Mouse (Mus musculus) limb, embryonic 11.5 days (tissue): ENCODE results near the gene Mob3a. TPM values are rescaled to one million over a fixed set of nuclear protein-coding genes. Genes with fewer than 3 reads are reported as not detected.

Source experiments
- ATAC-seq: fragments of 200-750 bp; cut with Nextera tagmentation; 2 replicates; pipeline ENCODE4 v1.8.0; 2017; ENCODE audit warnings: low read depth; ENCODE audit not compliant: insufficient number of reproducible peaks, low FRiP score, low TSS enrichment
- DNase-seq: peaks from one replicate; pipeline ENCODE4 v3.0.0-alpha.2; 2015; ENCODE audit warnings: low spot score
- H3K27ac ChIP-seq: fragments of 300-500 bp; sonication (generic); replicated peaks from 2 replicates; pipeline ENCODE4 v1.5.1; 2014; ENCODE audit warnings: low read depth, mild to moderate bottlenecking, low read length
- H3K27me3 ChIP-seq: fragments of 300-500 bp; sonication (generic); 2 replicates; pipeline ENCODE4 v1.6.1; 2014; ENCODE audit warnings: mild to moderate bottlenecking, low read length, mixed read lengths; ENCODE audit not compliant: control insufficient read depth, insufficient read depth
- H3K36me3 ChIP-seq: fragments of 300-500 bp; sonication (generic); 2 replicates; pipeline ENCODE4 v1.6.1; 2014; ENCODE audit warnings: mild to moderate bottlenecking, low read length, moderate library complexity, mixed read lengths; ENCODE audit not compliant: control insufficient read depth, insufficient read depth
- H3K4me1 ChIP-seq: fragments of 300-500 bp; sonication (generic); 2 replicates; pipeline ENCODE4 v1.6.1; 2014; ENCODE audit warnings: low read length, mixed read lengths; ENCODE audit not compliant: control insufficient read depth, insufficient read depth
- H3K4me2 ChIP-seq: fragments of 300-500 bp; sonication (generic); 2 replicates; pipeline ENCODE4 v1.6.1; 2014; ENCODE audit warnings: low read depth, mild to moderate bottlenecking, moderate library complexity; ENCODE audit not compliant: severe bottlenecking
- H3K4me3 ChIP-seq: fragments of 300-500 bp; sonication (generic); 2 replicates; pipeline ENCODE4 v1.5.1; 2014; ENCODE audit warnings: low read depth, low read length
- H3K9ac ChIP-seq: fragments of 300-500 bp; sonication (generic); 2 replicates; pipeline ENCODE4 v1.6.1; 2014; ENCODE audit warnings: mild to moderate bottlenecking, low read length
- H3K9me3 ChIP-seq: fragments of 300-500 bp; sonication (generic); 2 replicates; pipeline ENCODE4 v1.6.1; 2016; ENCODE audit warnings: low read length; ENCODE audit not compliant: control insufficient read depth
- WGBS: fragments of 180-500 bp; shearing (Covaris S2); extraction: QIAGEN DNeasy Blood & Tissue Kit; methylation state at CpG from one replicate; pipeline ENCODE4 v1.1.7; 2014; 5-methylcytosine and 5-hydroxymethylcytosine counted together
- polyA plus RNA-seq: library from polyadenylated mRNA; unstranded; fragments of >200 nt; fragmentation: Nextera tagmentation; extraction: Ambion mirVana; gene quantifications from 2 replicates; pipeline ENCODE4 v1.2.1, GENCODE M21; 2014

Gene Mob3a
- polyA plus RNA-seq, 1 experiment from 2014 or later, result 44.0 TPM

- Histone ChIP-seq H3K9ac (no peak overlapping the region), H3K27me3 (no peaks in the 10 kb centered on the region), H3K4me2 (no peak overlapping the region), H3K36me3 (peaks cover 42% of the 10 kb centered on the region), H3K4me3 (no peak overlapping the region), H3K27ac (no peak overlapping the region), H3K4me1 (peaks cover 27% of the 10 kb centered on the region), H3K9me3 (no peaks in the 10 kb centered on the region)
- WGBS, result 80% methylated on average over 10 of the region's 10 CpGs
- ATAC-seq (no peak), DNase-seq (no peak)
These were observed 35.6 kb downstream of the Mob3a start for GRCm38 (mm10) chr10:80665981-80666733.

GRCm38 (mm10) chr10:80665459-80665858, 36.3 kb downstream of the Mob3a start:
- H3K9ac ChIP-seq, result no peak overlapping the region
- H3K27ac ChIP-seq, result no peak overlapping the region
- H3K4me2 ChIP-seq, result no peak overlapping the region
- H3K4me3 ChIP-seq, result no peak overlapping the region
- DNase-seq (no peak), ATAC-seq (no peak)
- H3K4me1 ChIP-seq, result peaks cover 27% of the 10 kb centered on the region
- H3K36me3 ChIP-seq, result peaks cover 37% of the 10 kb centered on the region
- 72% methylated on average over 4 of the region's 4 CpGs for WGBS
- no peaks in the 10 kb centered on the region for H3K9me3 ChIP-seq
- H3K27me3 ChIP-seq, result no peaks in the 10 kb centered on the region

DNA sequence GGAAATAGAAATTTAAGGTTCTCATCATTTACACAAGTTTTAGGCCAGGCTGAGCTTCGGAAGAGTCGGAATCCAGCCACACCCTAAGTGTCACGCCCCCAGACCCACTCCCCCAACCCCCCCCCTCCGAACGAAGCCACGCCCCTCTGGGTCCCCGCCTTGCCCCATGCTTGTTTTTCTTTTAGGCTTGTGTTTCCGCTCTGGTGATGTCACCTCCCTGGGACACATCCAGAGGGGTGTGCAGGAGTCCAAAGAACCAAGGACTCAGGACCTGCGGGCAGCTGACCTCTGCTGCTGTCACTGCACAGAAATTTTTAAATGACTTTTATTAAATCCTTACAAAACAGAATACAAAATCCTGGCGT, 36.8 kb downstream of the Mob3a start:
- Histone ChIP-seq H3K4me2 (no peak overlapping the region), H3K27me3 (no peaks in the 10 kb centered on the region), H3K36me3 (peaks cover 36% of the 10 kb centered on the region), H3K4me1 (peaks cover 27% of the 10 kb centered on the region), H3K9me3 (no peaks in the 10 kb centered on the region), H3K9ac (no peak overlapping the region), H3K4me3 (no peak overlapping the region), H3K27ac (no peak overlapping the region)
- DNase-seq (no peak), ATAC-seq (no peak)
- 17% methylated on average over 10 of the region's 10 CpGs for whole genome bisulfite sequencing

DNA sequence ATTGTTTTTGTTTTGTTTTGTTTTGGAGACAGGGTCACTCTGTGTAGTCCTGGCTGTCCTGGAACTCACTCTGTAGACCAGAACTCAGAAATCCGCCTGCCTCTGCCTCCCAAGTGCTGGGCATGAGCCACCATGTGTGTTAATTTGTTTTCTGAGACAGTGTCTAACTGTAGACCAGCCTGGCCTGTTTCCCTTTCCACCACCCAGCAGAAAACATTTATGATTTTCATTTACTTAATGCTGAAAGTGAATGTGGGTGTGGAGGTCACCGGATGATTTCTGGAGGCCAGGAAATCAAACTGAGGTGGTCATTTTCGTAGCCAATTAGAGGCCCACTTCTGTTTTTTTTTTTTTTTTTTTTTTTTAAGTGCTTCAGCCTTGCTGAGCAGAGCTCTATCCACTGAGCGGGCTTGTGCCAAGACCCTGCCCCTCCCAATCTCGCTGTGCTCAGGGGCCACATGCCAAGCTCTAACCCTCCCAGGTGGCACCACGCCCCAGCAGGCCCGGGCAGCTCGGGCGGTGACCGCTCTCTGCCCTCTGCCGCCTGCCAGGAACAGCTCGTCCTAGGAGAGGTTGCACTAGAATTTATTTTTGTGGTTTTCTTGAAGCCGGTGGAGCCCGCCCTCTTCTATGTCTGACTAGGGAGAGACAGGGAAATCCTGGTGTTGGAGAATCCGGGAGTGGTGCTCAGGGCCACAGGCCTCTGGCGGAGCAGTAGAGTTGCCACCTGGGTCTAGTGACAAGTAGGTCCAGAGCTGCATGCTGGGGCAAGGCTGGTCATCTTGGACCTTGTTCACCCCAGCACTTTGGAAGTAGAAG, 37.4 kb downstream of the Mob3a start:
- no peak for ATAC-seq
- H3K4me3 ChIP-seq, result no peak overlapping the region
- H3K4me1 ChIP-seq, result peaks cover 27% of the 10 kb centered on the region
- peaks cover 30% of the 10 kb centered on the region for H3K36me3 ChIP-seq
- peak; percentile 45 for DNase-seq
- H3K27me3 ChIP-seq, result no peaks in the 10 kb centered on the region
- H3K27ac ChIP-seq, result peak overlapping the region; percentile 65; the same call in 1 of the 2 replicates
- H3K9ac ChIP-seq, result no peak overlapping the region
- no peaks in the 10 kb centered on the region for H3K9me3 ChIP-seq
- H3K4me2 ChIP-seq, result no peak overlapping the region
- 36% methylated on average over 16 of the region's 16 CpGs for WGBS

DNA sequence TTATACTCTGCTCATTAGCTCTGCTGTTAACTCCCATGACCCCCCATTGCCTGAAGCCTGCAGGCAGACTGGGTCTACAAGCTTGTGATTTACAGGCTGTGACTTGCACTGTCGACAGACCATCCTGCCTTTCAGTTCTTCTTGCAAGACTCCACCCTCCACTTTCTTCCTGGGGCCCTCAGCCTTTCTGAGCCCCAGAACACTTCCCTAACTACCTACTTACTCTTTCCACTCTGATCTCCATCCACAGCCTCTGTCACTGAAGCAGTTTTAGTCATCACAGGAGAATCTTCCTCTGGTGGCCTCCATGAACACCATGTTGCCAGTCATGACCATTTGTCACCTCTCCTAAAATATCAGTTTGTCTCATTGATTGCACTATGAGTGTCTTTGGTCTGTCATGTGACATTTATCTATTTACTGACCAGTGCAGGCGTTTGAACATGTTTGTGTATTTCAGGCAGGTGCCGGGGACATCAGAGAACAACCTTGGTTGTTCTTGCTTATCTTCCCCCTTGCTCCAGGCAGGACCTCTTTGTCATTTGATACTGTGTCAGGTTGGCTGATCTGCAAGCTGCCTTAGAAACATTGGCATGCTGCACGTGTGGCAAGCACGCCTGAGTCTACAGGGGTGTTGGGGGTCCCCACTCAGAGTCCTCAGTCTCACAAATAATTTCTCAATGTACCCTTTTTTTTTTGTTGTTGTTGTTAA, 38.1 kb downstream of the Mob3a start:
- no peak overlapping the region for H3K4me2 ChIP-seq
- WGBS, result 21% methylated on average over 5 of the region's 5 CpGs
- DNase-seq, result peak; percentile 43

DNA sequence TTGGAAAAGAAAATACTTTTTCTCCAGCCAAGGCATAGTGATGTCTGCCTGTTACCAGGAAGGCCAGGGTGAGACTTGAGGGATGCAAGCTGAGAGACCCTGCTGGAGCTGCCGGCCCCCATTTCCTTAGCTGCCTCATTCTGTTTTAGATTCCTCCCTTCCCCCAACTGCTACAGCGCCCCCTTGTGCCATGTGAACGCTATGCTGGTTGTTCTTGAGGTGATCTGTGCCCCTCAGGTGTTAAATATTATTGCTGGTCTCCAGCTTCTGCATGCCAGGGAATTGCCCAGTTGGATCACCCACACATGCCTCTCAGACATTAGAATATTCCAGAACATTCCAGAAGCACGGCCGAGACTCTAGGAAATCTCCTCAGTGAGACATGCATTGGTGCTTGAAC, 40.6 kb downstream of the Mob3a start:
- no peaks in the 10 kb centered on the region for H3K27me3 ChIP-seq
- no peak for ATAC-seq
- H3K36me3 ChIP-seq, result no peaks in the 10 kb centered on the region; the same call in 1 of the 2 replicates
- H3K27ac ChIP-seq, result no peak overlapping the region
- H3K9me3 ChIP-seq, result no peaks in the 10 kb centered on the region
- WGBS, result 46% methylated on average over 5 of the region's 5 CpGs
- no peak overlapping the region for H3K4me3 ChIP-seq
- no peak overlapping the region for H3K9ac ChIP-seq
- H3K4me1 ChIP-seq, result peaks cover 25% of the 10 kb centered on the region
- DNase-seq, result peak; percentile 61
- no peak overlapping the region for H3K4me2 ChIP-seq

More for the DNA sequence above, 38.1 kb downstream of the Mob3a start:
- peaks cover 22% of the 10 kb centered on the region for H3K36me3 ChIP-seq
- H3K9me3 ChIP-seq, result no peaks in the 10 kb centered on the region
- no peak for ATAC-seq
- H3K4me3 ChIP-seq, result no peak overlapping the region
- H3K4me1 ChIP-seq, result peaks cover 27% of the 10 kb centered on the region
- no peaks in the 10 kb centered on the region for H3K27me3 ChIP-seq
- no peak overlapping the region for H3K27ac ChIP-seq
- H3K9ac ChIP-seq, result no peak overlapping the region

DNA sequence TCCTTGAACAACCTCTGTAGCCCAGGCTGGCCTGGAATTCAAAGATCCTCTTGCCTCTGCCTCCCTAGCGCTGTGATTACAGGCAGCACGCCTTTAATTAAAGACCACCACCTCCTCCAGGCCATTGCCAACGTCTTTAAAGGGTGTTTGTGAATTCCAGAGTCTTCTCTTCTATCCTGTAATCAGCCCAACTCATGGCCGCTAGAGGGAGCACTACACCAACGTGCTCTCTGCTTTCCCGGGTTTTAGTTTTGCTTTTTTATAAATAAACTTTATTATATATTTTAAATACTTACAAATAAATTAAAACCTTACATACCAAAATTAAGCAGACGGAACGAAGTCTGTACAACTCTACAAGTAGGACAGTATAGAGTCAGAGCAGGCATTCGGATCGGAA, 42.6 kb downstream of the Mob3a start:
- H3K27me3 ChIP-seq, result no peaks in the 10 kb centered on the region
- no peaks in the 10 kb centered on the region for H3K9me3 ChIP-seq
- H3K27ac ChIP-seq, result no peak overlapping the region
- peaks cover 21% of the 10 kb centered on the region for H3K4me1 ChIP-seq
- H3K9ac ChIP-seq, result no peak overlapping the region
- DNase-seq (peak; percentile 85), ATAC-seq (no peak)
- no peak overlapping the region for H3K4me2 ChIP-seq
- H3K36me3 ChIP-seq, result no peaks in the 10 kb centered on the region
- H3K4me3 ChIP-seq, result no peak overlapping the region
- 21% methylated on average over 10 of the region's 10 CpGs for WGBS

- no peak overlapping the region for H3K4me3 ChIP-seq
- no peaks in the 10 kb centered on the region for H3K27me3 ChIP-seq
- ATAC-seq (no peak), DNase-seq (no peak)
- H3K9ac ChIP-seq, result no peak overlapping the region
- WGBS, result 68% methylated on average over 4 of the region's 4 CpGs
- H3K36me3 ChIP-seq, result no peaks in the 10 kb centered on the region
- peaks cover 17% of the 10 kb centered on the region for H3K4me1 ChIP-seq
- H3K9me3 ChIP-seq, result no peaks in the 10 kb centered on the region
- H3K4me2 ChIP-seq, result no peak overlapping the region
- no peak overlapping the region for H3K27ac ChIP-seq
These were observed 43.0 kb downstream of the Mob3a start for GRCm38 (mm10) chr10:80658841-80659202.
